Mouse (Mus musculus): ENCODE results near the gene A4galt. TPM values are rescaled to one million over a fixed set of nuclear protein-coding genes. Genes with fewer than 3 reads are reported as not detected.
"Not testable (repeated sequence)": the region's sequence is repeated elsewhere in the genome, so short reads cannot be mapped to it uniquely, and the experiment has no call there.

A4galt gene
- polyA plus RNA-seq, 1 experiment, result 20.4 TPM

GRCm38 (mm10) chr15:83284828-83285227 lies 33.3 kb upstream of the A4galt start:
- 82% methylated on average over 8 of the region's 8 CpGs for WGBS
- H3K4me1 ChIP-seq (ENCODE audit: control insufficient read depth, insufficient read depth, insufficient read length), result no peaks in the 10 kb centered on the region
- no peak for DNase-seq (ENCODE audit: low read depth in 1 of 2, low spot score in 2 of 2)
- H3K27ac ChIP-seq (ENCODE audit: insufficient read depth, low read length), result no peak overlapping the region
- no peak overlapping the region for H3K4me3 ChIP-seq (ENCODE audit: extremely low read depth, insufficient read depth, insufficient read length)
- H3K36me3 ChIP-seq (ENCODE audit: control insufficient read depth, insufficient read depth, low read length), result no peaks in the 10 kb centered on the region
- H3K27me3 ChIP-seq (ENCODE audit: control insufficient read depth, insufficient read depth, low read length), result no peaks in the 10 kb centered on the region
- TF ChIP-seq POLR2A (IDR thresholded peaks at IDR 0.05; ENCODE audit: low read depth, low read length) (no peak), CTCF (IDR thresholded peaks at IDR 0.05; ENCODE audit: extremely low read depth, insufficient read depth, insufficient read length, insufficient replicate concordance) (no peak)

GRCm38 (mm10) chr15:83282397-83282796 lies 30.8 kb upstream of the A4galt start:
- no peak for DNase-seq (ENCODE audit: low read depth in 1 of 2, low spot score in 2 of 2)
- Histone ChIP-seq H3K27me3 (ENCODE audit: control insufficient read depth, insufficient read depth, low read length) (no peaks in the 10 kb centered on the region), H3K4me3 (ENCODE audit: extremely low read depth, insufficient read depth, insufficient read length) (no peak overlapping the region), H3K27ac (ENCODE audit: insufficient read depth, low read length) (no peak overlapping the region), H3K36me3 (ENCODE audit: control insufficient read depth, insufficient read depth, low read length) (no peaks in the 10 kb centered on the region), H3K4me1 (ENCODE audit: control insufficient read depth, insufficient read depth, insufficient read length) (no peaks in the 10 kb centered on the region)
- WGBS, result 76% methylated on average over 5 of the region's 5 CpGs
- TF ChIP-seq POLR2A (IDR thresholded peaks at IDR 0.05; ENCODE audit: low read depth, low read length), result no peak
- no peak for TF ChIP-seq CTCF (IDR thresholded peaks at IDR 0.05; ENCODE audit: extremely low read depth, insufficient read depth, insufficient read length, insufficient replicate concordance)

GRCm38 (mm10) chr15:83281303-83281702 lies 29.7 kb upstream of the A4galt start:
- no peaks in the 10 kb centered on the region for H3K27me3 ChIP-seq (ENCODE audit: control insufficient read depth, insufficient read depth, low read length)
- H3K4me3 ChIP-seq (ENCODE audit: extremely low read depth, insufficient read depth, insufficient read length), result no peak overlapping the region
- 85% methylated on average over 11 of the region's 11 CpGs for WGBS
- H3K27ac ChIP-seq (ENCODE audit: insufficient read depth, low read length), result no peak overlapping the region
- H3K4me1 ChIP-seq (ENCODE audit: control insufficient read depth, insufficient read depth, insufficient read length), result no peaks in the 10 kb centered on the region
- TF ChIP-seq CTCF (IDR thresholded peaks at IDR 0.05; ENCODE audit: extremely low read depth, insufficient read depth, insufficient read length, insufficient replicate concordance), result no peak
- H3K36me3 ChIP-seq (ENCODE audit: control insufficient read depth, insufficient read depth, low read length), result no peaks in the 10 kb centered on the region
- DNase-seq (ENCODE audit: low read depth in 1 of 2, low spot score in 2 of 2), result no peak

- H3K27me3 ChIP-seq (ENCODE audit: control insufficient read depth, insufficient read depth, low read length), result no peaks in the 10 kb centered on the region
- H3K36me3 ChIP-seq (ENCODE audit: control insufficient read depth, insufficient read depth, low read length), result no peaks in the 10 kb centered on the region
- no peak overlapping the region for H3K27ac ChIP-seq (ENCODE audit: insufficient read depth, low read length)
- H3K4me1 ChIP-seq (ENCODE audit: control insufficient read depth, insufficient read depth, insufficient read length), result no peaks in the 10 kb centered on the region
- TF ChIP-seq CTCF (IDR thresholded peaks at IDR 0.05; ENCODE audit: extremely low read depth, insufficient read depth, insufficient read length, insufficient replicate concordance) (no peak), POLR2A (IDR thresholded peaks at IDR 0.05; ENCODE audit: low read depth, low read length) (no peak)
- 81% methylated on average over 5 of the region's 5 CpGs for WGBS
- no peak for DNase-seq (ENCODE audit: low read depth in 1 of 2, low spot score in 2 of 2)
- H3K4me3 ChIP-seq (ENCODE audit: extremely low read depth, insufficient read depth, insufficient read length), result no peak overlapping the region
These were observed 27.0 kb upstream of the A4galt start for GRCm38 (mm10) chr15:83278579-83278978.

- no peak overlapping the region for H3K4me3 ChIP-seq (ENCODE audit: extremely low read depth, insufficient read depth, insufficient read length)
- H3K36me3 ChIP-seq (ENCODE audit: control insufficient read depth, insufficient read depth, low read length), result no peaks in the 10 kb centered on the region
- 96% methylated on average over 4 of the region's 4 CpGs for WGBS
- TF ChIP-seq POLR2A (IDR thresholded peaks at IDR 0.05; ENCODE audit: low read depth, low read length) (no peak), CTCF (IDR thresholded peaks at IDR 0.05; ENCODE audit: extremely low read depth, insufficient read depth, insufficient read length, insufficient replicate concordance) (no peak)
- H3K27ac ChIP-seq (ENCODE audit: insufficient read depth, low read length), result no peak overlapping the region
- H3K27me3 ChIP-seq (ENCODE audit: control insufficient read depth, insufficient read depth, low read length), result no peaks in the 10 kb centered on the region
- DNase-seq (ENCODE audit: low read depth in 1 of 2, low spot score in 2 of 2), result no peak
- no peaks in the 10 kb centered on the region for H3K4me1 ChIP-seq (ENCODE audit: control insufficient read depth, insufficient read depth, insufficient read length)
These were observed 25.9 kb upstream of the A4galt start for GRCm38 (mm10) chr15:83277451-83277850.

- not testable (repeated sequence) for H3K4me3 ChIP-seq (ENCODE audit: extremely low read depth, insufficient read depth, insufficient read length); DNase-seq (ENCODE audit: low read depth in 1 of 2, low spot score in 2 of 2); H3K4me1 ChIP-seq (ENCODE audit: control insufficient read depth, insufficient read depth, insufficient read length); H3K27me3 ChIP-seq (ENCODE audit: control insufficient read depth, insufficient read depth, low read length); H3K27ac ChIP-seq (ENCODE audit: insufficient read depth, low read length); H3K36me3 ChIP-seq (ENCODE audit: control insufficient read depth, insufficient read depth, low read length)
These were observed 22.7 kb upstream of the A4galt start for GRCm38 (mm10) chr15:83274237-83274636.

- 86% methylated on average over 2 of the region's 2 CpGs for WGBS
These were observed 21.4 kb upstream of the A4galt start for GRCm38 (mm10) chr15:83273017-83273416.

GRCm38 (mm10) chr15:83271221-83271620 lies 19.6 kb upstream of the A4galt start:
- H3K27me3 ChIP-seq (ENCODE audit: control insufficient read depth, insufficient read depth, low read length); H3K36me3 ChIP-seq (ENCODE audit: control insufficient read depth, insufficient read depth, low read length); DNase-seq (ENCODE audit: low read depth in 1 of 2, low spot score in 2 of 2); H3K4me1 ChIP-seq (ENCODE audit: control insufficient read depth, insufficient read depth, insufficient read length); H3K27ac ChIP-seq (ENCODE audit: insufficient read depth, low read length); H3K4me3 ChIP-seq (ENCODE audit: extremely low read depth, insufficient read depth, insufficient read length): not testable (repeated sequence)
- WGBS, result 59% methylated on average over 9 of the region's 9 CpGs

More at GRCm38 (mm10) chr15:83273017-83273416, 21.4 kb upstream of the A4galt start:
- TF ChIP-seq CTCF (IDR thresholded peaks at IDR 0.05; ENCODE audit: extremely low read depth, insufficient read depth, insufficient read length, insufficient replicate concordance), result no peak
- no peak for TF ChIP-seq POLR2A (IDR thresholded peaks at IDR 0.05; ENCODE audit: low read depth, low read length)
- Histone ChIP-seq H3K36me3 (ENCODE audit: control insufficient read depth, insufficient read depth, low read length) (no peaks in the 10 kb centered on the region), H3K27me3 (ENCODE audit: control insufficient read depth, insufficient read depth, low read length) (no peaks in the 10 kb centered on the region), H3K27ac (ENCODE audit: insufficient read depth, low read length) (no peak overlapping the region), H3K4me1 (ENCODE audit: control insufficient read depth, insufficient read depth, insufficient read length) (no peaks in the 10 kb centered on the region), H3K4me3 (ENCODE audit: extremely low read depth, insufficient read depth, insufficient read length) (no peak overlapping the region)
- no peak for DNase-seq (ENCODE audit: low read depth in 1 of 2, low spot score in 2 of 2)

- not testable (repeated sequence) for H3K27me3 ChIP-seq (ENCODE audit: control insufficient read depth, insufficient read depth, low read length); DNase-seq (ENCODE audit: low read depth in 1 of 2, low spot score in 2 of 2); H3K27ac ChIP-seq (ENCODE audit: insufficient read depth, low read length); H3K4me1 ChIP-seq (ENCODE audit: control insufficient read depth, insufficient read depth, insufficient read length); H3K4me3 ChIP-seq (ENCODE audit: extremely low read depth, insufficient read depth, insufficient read length); H3K36me3 ChIP-seq (ENCODE audit: control insufficient read depth, insufficient read depth, low read length)
- 88% methylated on average over 6 of the region's 6 CpGs for WGBS
These were observed 18.4 kb upstream of the A4galt start for GRCm38 (mm10) chr15:83269985-83270384.

GRCm38 (mm10) chr15:83268428-83268827 lies 16.9 kb upstream of the A4galt start:
- not testable (repeated sequence) for H3K4me3 ChIP-seq (ENCODE audit: extremely low read depth, insufficient read depth, insufficient read length); H3K27me3 ChIP-seq (ENCODE audit: control insufficient read depth, insufficient read depth, low read length); H3K27ac ChIP-seq (ENCODE audit: insufficient read depth, low read length); H3K4me1 ChIP-seq (ENCODE audit: control insufficient read depth, insufficient read depth, insufficient read length); DNase-seq (ENCODE audit: low read depth in 1 of 2, low spot score in 2 of 2); H3K36me3 ChIP-seq (ENCODE audit: control insufficient read depth, insufficient read depth, low read length)
- WGBS, result 50% methylated on average over 7 of the region's 7 CpGs
